Mouse (Mus musculus): ENCODE results near the gene Engase. TPM values are rescaled to one million over a fixed set of nuclear protein-coding genes. Genes with fewer than 3 reads are reported as not detected.

Engase gene
- polyA plus RNA-seq (2014; fragmentation: Illumina TruSeq; extraction: RNeasy Lipid Tissue Mini Kit (QIAGEN cat#74804); ENCODE audit: insufficient read depth, low read depth, low replicate concordance), result 5.3 TPM

GRCm38 (mm10) chr11:118476396-118477373 is at the start of gene Engase:
Gene Engase (plus strand): TSS chr11:118476829.

GRCm38 (mm10) chr11:118427986-118428385 is 48.6 kb upstream of the Engase start, which contains the start of gene C1qtnf1:
Gene C1qtnf1 (plus strand): TSS chr11:118428203.

Other genes with a start within 250 kb of the Engase start
- 19.1 TPM for gene Cyth1, start 228.2 kb upstream of the Engase start, polyA plus RNA-seq (2014; fragmentation: Illumina TruSeq; extraction: RNeasy Lipid Tissue Mini Kit (QIAGEN cat#74804); ENCODE audit: insufficient read depth, low read depth, low replicate concordance)
- gene Usp36, start 186.6 kb upstream of the Engase start, polyA plus RNA-seq (2014; fragmentation: Illumina TruSeq; extraction: RNeasy Lipid Tissue Mini Kit (QIAGEN cat#74804); ENCODE audit: insufficient read depth, low read depth, low replicate concordance), result 8.1 TPM
- gene Cep295nl, start 134.3 kb upstream of the Engase start, polyA plus RNA-seq (2014; fragmentation: Illumina TruSeq; extraction: RNeasy Lipid Tissue Mini Kit (QIAGEN cat#74804); ENCODE audit: insufficient read depth, low read depth, low replicate concordance), result 0.66 TPM
- 205 TPM for gene Timp2, start 121.1 kb upstream of the Engase start, polyA plus RNA-seq (2014; fragmentation: Illumina TruSeq; extraction: RNeasy Lipid Tissue Mini Kit (QIAGEN cat#74804); ENCODE audit: insufficient read depth, low read depth, low replicate concordance)
- gene Lgals3bp, start 74.7 kb upstream of the Engase start, polyA plus RNA-seq (2014; fragmentation: Illumina TruSeq; extraction: RNeasy Lipid Tissue Mini Kit (QIAGEN cat#74804); ENCODE audit: insufficient read depth, low read depth, low replicate concordance), result 82.4 TPM
- gene Cant1, start 57.7 kb upstream of the Engase start, polyA plus RNA-seq (2014; fragmentation: Illumina TruSeq; extraction: RNeasy Lipid Tissue Mini Kit (QIAGEN cat#74804); ENCODE audit: insufficient read depth, low read depth, low replicate concordance), result 28.5 TPM
- gene C1qtnf1, start 48.6 kb upstream of the Engase start, polyA plus RNA-seq (2014; fragmentation: Illumina TruSeq; extraction: RNeasy Lipid Tissue Mini Kit (QIAGEN cat#74804); ENCODE audit: insufficient read depth, low read depth, low replicate concordance), result 7.9 TPM